Mouse (Mus musculus) Muller cell, postnatal 12 days (primary cell): ENCODE results near the gene Ralgapa2.

ENCODE experiments used
- DNase-seq: peaks from one replicate; pipeline ENCODE4 v3.0.0-alpha.2; 2015; ENCODE audit errors: inconsistent ontology term

Gene Ralgapa2

DNA sequence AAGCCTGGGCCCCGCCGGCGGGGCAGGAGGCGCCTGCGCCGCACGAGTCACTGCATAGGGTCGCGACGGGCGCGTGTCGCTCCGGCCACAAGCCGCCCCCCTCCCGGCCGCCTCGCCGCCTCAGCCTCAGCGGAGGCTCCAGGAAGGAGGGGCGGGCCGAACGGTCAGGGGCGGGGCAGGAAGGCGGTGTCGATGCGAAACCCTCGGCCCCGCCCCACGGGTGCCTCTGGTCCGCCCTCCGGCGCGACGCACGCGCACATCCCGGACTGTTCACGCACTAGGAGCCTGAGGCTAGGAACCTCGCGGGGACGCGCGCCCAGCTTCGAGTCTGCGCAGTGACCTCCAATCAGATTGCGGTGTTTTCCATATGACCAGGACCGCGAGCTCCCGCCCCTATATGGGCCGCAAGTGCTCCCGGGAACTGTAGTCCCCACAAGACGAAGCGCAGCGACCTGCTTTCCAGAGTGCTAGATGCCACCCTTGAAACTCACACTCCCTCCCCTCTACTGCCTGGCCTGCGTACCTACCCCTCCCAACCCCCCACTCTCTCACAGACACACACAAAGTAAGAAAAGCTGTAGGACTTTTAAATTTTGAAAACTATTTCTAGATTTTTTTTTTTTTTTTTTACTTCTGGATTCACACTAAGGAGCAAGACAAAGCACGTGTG, at the start of gene Ralgapa2:
Gene Ralgapa2 (minus strand): TSS at position 434 of the 670 bp plus-strand sequence.
- peak; percentile 100 for DNase-seq

DNA sequence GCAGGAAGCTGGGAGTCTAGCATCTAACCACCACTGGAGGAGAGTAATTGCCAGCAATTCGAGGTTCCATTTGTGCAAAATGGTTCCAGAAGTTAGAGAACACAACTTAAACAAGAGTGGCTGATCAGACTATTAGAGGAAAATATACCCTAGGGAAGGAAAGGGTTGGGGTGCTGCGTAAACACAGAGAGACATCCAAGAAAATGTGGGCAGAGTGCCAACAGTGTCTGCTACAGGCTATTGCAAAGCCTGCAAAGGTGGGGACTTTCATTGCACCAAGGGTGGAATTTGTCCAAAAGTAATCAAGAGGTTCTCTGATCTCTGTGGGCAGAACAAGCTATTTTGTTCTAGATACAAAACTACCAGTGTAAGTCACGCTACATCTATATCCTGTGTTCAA, 49.4 kb upstream of the Ralgapa2 start:
- DNase-seq, result no peak

DNA sequence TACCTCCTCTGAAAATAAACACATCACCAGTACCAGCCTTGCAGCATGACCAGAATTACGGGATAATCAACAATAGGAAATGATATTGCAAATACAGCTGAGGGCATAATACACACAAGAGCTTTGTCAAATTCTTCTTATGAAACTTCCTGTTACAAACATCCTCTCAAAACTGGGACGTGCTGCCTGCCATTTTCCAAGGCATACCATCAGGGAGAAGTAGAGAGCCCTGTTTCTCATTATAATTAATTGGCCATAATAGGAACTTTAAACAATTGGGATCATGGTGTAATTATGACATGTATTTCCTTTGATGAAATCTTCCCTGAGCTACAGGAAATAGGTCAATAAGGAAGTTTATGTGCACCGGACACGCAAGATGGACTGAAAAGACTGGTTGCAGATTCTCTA, 48.5 kb upstream of the Ralgapa2 start:
- peak; percentile 49 for DNase-seq

DNA sequence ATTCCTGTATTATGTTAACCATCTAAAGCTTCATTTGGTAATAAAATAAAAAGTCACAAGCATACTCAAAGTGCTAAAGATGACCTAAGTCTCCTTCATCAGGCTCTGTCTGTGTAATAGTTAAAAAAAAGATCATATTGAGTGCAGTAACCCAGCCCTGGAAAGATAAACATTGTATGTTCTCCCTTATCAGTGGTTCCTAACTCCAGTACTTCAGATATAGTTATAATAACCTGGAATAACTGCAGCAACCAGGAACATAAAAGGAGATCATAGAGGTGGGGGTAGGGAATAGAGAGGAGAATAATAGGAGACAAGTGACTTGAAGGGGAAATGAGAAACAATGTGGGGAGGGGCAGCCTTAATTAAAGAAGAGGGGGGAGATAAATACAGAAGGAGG, 44.0 kb upstream of the Ralgapa2 start:
- DNase-seq, result no peak

DNA sequence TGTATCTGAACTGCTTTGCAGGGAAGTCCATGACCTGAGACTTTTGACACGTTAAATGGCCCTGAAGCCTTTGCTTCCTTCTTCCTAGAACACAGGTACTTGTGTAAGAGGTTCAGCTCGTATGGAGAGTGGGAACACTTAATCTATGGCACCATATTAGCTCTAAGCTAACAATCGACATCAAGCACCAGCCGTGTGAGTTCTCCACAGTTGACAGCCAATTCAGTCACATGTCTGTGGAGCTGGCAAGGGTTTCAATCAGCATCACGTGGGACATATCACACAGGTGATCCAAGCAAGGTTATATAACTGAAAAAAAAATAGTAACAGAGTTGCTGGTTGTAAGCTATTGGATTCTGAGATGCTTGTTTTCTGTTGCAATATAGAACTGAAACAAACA, 43.2 kb upstream of the Ralgapa2 start:
- DNase-seq, result no peak

DNA sequence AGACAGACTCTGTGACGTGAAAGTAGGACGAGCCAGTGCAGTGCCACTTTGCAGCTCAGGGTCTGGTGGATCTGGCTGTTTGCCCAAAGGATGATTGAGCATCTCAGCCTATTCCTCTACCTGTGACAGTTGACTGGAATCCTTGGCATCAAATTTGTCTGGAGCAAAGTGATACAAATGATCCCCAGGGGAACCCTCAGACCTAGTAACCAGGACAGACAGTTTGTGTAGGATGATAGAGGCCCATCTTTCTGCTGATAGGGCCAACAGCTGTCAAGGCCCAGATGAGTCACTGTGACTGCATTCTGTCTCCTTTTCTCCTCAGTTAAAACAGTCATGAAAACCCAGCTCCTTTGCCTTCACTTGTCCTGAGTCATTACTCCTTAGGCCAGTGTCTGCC, 41.6 kb upstream of the Ralgapa2 start:
- DNase-seq, result peak; percentile 5

DNA sequence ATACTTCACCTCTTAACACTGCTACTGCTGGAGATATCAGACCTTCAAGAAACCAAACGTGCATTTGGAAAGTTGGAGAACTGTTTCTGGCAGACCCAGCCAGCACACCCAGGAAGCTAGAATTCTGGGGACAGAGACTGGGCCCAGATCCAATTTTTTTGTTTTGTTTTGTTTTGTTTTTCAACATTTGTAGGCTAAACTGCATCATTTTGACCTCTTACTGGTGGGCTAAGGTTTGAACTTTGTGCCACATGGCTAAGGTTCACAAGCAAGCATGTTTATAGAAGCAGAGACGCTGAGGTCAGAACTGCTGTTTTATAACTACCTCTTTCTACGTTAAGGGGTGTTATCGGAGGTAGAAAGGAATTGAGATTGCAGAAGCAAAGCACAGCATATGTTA, 39.7 kb upstream of the Ralgapa2 start:
- DNase-seq, result no peak

DNA sequence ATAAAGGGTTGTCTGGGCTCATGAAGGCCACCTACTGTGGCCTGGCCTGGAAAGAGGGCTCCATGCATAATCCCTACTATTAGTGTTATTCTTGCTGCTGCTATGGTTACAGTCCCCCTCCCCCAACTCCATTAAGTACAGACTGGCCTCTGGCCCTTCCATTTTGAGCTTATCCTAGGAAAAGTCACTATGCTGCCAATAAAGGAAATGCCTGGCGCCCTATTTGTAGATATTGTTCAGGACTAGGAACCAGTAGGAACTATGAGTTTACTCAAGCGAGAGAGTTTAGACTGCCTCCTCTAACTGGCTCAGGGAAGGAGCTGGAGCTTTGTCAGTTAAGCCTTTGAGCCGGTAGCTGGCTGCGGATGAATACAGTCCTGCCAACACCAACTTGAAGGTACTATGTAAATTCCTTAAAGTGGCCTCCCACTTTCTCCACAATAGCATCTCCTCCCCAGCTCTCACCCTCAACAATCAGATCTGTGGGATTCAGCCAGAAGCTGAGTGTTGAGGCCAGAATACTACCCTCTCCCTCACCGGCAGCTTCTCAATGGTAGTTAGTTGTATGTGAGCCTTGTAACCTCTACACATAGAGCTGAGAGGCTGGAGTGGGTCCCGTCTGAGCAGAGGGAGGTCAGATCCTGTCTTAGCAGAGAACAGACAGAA, 37.1 kb upstream of the Ralgapa2 start:
- peak; percentile 57 for DNase-seq

DNA sequence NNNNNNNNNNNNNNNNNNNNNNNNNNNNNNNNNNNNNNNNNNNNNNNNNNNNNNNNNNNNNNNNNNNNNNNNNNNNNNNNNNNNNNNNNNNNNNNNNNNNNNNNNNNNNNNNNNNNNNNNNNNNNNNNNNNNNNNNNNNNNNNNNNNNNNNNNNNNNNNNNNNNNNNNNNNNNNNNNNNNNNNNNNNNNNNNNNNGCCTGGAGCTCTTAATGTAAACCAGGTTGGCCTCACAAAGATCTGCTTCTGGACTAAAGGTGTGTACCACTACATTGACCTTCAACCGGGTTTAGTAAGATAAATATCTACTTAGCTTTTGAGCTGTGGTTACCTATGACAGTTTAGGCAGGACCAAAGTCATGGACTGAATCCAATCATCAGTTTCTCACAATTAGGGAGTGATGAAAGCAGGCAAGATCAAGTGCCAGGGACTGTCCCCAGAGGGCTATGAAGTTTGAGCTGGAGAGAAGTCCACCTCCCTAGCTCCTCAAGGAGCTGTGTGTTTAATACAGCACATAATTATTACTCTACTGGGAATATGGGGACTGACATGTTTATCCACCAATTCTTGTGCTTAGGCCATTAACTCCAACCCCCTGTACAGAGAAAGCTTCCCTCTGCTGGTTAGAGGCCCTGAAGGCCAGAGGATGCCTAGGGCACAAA, 32.1 kb upstream of the Ralgapa2 start:
- DNase-seq, result no peak

DNA sequence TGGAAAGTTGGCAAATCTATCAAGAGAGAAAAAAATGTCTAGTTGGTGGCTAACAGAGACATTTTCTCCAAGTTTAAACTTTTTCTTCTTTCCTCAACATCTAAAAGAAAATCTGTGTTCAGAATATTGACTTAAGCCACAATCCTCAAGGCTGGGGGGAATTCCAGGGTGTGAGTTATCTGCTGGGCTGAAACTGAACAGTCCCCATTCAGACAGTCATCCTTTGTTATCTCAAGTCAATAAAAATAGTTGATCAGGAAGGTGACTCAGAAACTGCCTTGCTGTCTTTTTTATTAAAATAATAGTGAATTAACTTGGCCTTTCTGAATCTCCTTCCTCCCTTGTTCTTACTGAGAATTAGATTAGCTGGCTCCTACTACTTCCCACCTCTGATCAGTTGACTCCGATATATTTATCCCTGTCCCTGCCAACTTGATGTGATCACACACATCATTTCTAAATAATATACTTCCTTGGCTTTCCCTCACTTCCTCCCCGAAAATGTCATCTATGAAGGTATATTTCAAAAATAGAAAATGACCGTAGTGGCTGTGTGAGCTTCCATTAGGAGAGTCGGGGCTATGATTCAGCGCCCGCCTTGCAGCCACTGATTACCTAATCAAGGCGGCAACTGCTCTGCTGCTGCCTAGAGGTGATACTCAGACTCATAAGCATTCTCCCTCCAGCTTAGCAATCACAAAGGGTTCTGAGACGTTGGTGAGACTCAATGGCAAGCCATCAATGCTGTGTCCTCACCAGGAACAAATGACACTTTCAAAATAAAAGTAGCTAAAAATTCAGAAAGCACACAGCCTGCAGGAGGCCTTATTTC, 21.2 kb upstream of the Ralgapa2 start:
- peak; percentile 52 for DNase-seq

DNA sequence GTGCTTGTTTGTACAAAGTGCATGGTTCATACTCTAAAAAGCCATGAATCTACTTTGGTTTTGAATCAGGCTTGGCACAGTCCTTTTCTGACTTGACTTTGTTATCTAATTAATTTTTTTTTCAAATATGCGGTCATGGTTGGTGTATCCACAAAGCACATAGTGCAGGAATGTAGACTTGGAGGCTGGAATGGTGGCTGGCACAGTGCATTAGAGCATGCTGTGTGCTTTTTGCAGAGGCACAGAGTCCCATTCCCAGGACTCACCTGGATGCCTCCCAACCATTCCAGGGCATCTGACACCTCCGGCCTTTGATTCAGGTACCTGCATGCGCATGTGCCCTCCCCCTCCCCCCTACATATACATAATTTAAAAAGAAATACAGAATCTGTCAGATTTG, 20.3 kb upstream of the Ralgapa2 start:
- DNase-seq, result no peak

DNA sequence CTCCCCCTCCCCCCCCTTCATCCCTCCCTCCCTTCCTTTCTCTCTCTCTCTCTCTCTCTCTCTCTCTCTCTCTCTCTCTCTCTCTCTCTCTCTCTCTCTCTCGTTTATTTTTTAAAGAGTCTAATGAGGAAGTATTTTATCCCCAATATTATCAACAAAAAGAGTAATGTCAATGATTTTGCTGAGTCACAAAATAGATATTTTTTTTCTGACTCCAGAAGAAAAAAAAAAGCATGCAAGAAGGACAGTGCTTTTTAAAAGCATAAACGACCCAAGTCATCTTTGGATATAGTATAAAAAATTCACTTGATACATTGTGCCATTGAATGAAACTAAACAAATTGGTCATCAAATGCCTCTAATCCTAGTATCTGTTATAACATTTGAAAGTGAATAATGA, 13.3 kb upstream of the Ralgapa2 start:
- DNase-seq, result no peak

DNA sequence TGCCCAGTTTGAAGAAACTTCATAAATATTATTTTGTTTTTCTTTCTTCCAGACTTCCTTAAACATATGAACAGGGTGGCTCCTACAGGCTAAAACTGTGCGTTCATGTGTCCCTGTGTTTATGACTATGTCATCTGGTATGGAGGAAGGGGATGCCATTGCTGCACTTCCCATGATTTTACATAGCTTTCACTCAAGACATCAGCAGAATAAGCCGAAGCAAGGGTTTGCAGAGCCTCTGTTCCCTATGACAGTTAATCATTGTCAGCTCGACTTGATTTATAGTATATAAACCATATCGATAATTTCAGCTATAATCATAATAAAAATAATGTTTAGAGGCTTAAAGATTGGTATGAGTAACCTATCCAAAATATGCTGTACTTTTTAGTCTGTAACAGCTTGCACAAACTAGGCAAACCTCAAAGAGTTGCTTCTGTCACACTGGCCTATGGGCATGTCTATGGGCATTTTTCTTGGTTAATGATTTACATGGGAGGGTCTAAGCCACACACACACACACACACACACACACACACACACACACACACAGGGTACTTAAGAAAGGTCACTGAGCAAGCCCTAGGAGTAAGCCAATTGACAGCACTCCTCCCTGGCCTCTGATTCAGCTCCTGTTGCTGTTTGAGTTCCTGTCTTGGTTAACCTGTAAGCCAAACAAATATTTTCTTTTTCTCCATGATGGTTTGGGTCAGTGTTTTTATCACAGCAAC, 12.7 kb upstream of the Ralgapa2 start:
- DNase-seq, result no peak

DNA sequence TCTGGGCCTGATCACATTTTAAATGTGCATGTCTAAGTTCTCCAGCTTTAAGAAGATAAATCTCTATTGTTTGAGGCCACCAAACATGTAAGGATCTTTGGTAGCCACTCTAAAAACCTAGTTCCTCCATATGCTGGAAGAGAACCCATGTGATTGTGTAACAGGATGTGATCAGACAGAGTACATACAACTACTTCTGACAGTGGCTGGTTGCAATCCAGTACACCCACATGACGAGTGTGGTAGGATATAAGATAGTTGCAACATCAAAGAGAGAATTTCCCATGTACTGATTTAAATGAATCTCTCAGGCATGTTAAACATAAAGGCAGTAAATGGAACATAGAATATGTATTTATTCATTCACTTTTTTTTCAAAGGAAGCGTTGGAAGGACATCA, 4.8 kb upstream of the Ralgapa2 start:
- no peak for DNase-seq

DNA sequence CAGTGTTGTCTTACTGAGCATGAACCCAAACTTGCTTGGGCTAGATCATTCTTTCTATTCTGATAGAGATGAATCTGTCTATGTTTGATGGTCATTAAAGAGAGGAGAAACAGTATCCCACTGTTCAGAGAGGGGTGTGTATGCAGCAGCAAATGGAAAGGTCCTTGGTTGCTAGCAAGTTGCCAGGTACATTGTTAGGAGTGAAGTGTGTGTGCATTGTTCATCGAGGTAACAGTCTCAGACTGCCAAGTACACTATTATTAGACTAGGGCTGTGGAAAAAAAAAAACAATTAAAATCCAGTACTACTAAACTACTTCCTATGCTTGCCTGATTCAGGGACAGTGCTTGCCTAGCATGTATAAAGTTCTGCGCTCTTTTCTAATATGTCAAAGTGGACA, 2.9 kb upstream of the Ralgapa2 start:
- no peak for DNase-seq

DNA sequence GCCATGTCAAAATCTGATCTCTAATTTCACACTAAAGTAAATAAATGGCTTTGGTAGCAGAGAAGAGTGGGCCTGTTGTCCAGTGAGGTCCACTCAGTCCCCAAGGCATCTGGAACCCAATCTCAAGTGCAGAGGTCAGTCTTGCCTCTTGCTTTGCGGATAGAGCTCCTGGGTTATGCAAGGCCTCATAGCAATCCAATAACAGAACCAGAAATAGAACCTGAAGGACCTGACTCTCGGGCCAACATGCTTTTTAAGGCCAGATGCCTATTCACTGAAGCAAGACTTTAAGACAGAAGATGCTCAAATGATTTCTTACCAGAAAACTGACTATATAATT, 407 bp upstream of the Ralgapa2 start:
- DNase-seq, result no peak

DNA sequence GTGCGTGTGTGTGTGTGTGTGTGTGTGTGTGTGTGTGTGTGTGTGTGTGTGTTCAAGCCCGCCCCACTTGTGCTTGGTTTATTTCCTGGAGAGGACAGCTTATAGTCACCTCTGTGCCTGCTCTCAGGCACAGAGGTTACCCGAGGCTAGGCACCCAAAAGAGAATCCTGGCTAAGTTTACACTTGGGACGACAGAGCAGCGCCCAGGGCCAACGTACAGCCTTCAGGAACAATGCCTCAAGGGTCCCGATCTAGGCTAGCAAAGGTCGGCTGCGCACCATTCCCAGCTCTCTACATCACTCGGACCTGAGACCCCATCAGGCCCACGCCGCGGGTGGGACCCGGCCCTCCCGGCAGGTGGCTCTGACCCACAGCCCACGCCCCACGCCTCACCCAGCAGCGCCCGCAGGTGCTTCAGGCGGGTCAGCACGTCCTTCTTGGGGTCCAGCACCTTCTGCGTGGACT, 711 bp downstream of the Ralgapa2 start:
- no peak for DNase-seq

DNA sequence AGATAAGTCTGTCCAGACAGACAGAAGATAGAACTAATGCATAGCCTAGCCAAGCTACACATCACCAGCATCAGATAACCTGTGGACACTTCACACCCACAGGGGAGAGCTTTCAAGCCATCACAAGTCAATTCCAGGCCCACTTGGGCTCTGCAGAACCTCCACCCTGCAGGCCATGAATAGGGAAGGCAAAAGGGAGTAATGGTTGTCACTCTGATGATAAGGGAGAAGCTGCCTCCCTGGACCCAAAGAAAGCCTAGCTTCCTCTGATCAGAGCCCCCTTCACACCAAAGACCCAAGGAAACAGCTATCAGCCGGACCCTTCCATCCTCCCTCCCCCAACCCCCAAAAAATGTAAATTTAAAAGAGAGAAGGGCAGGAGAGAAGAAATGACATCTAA, 1.4 kb downstream of the Ralgapa2 start:
- no peak for DNase-seq

DNA sequence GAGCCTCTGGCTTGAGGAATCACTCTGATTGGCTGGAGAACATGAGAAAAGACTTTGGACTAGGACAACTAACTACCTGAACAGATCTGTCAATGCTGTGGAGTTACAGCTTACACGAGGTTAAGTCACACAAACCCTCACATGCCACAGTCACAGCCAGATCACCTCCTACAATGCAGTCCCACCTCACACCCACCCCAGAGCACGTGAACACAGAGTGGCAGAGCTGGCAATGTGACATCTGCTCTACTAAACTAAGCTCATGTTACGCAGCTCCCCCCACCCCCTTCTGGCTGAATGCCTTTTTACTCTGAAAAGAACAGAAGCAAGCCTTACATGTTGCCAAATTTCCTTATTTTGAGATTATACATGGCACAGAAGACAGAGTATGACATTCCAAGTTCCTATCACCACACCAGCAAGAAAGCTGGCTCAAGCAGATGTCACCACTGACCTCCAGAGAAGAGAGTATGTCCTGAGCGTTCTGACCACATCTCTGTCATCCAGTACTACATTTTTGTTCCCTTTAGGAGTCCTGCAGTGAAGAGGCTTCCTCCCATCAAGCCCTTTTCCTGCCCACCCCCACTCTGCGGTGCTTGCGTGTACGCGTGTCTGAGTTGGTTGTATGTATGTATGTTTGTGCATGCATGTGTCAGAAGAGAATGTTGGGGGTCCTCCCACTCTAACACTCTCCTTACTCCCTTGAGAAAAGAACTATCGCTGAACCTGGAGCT, 9.4 kb downstream of the Ralgapa2 start:
- DNase-seq, result peak; percentile 17

DNA sequence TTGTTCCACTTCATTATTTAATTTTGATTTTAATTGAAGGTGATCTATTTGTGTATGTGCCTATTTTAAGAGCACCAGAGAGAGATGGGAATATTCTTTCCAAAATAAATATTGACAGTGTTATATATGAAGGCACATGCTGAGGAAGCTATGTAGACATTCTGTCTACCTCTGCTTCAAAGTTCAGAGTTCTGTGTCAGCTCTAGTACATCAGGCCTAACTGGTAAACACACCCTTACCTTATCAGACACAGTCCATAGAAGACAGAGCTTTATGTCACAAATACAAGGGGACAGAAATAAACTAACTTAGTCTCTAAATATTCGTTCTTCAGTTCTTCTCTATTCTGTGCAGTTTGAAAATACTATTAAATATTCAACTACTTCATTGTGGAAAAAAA, 12.1 kb downstream of the Ralgapa2 start:
- no peak for DNase-seq

DNA sequence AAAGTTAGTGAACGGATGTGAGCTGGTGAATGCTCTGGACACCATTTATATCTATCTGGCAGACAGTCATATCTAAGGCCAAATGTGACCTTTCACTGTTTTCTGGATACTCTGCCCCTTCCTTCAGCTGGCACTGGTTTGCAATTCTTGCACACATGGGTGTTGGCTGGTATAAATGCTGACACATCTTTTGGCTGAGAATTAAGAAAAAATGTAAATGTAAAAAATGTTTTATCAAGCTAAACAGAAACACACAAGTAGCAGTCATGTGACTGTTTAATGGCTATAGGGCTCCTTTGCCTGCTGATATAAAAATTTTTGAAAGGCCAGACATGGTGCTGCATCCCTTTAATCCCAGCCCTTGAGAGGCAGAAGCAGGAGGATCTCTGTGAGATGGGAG, 13.0 kb downstream of the Ralgapa2 start:
- no peak for DNase-seq
